Mouse (Mus musculus): ENCODE data around the gene Arpc1b. TPM values are rescaled to one million over a fixed set of nuclear protein-coding genes. Genes with fewer than 3 reads are reported as not detected.
A peak's percentile ranks its signal among the peaks of the same experiment; 100 is the strongest.
"Not testable (repeated sequence)": the region's sequence is repeated elsewhere in the genome, so short reads cannot be mapped to it uniquely, and the experiment has no call there.

Gene Arpc1b
- 10 to 100 TPM; 23.0 to 25.1 TPM for total RNA-seq (2021)

DNA sequence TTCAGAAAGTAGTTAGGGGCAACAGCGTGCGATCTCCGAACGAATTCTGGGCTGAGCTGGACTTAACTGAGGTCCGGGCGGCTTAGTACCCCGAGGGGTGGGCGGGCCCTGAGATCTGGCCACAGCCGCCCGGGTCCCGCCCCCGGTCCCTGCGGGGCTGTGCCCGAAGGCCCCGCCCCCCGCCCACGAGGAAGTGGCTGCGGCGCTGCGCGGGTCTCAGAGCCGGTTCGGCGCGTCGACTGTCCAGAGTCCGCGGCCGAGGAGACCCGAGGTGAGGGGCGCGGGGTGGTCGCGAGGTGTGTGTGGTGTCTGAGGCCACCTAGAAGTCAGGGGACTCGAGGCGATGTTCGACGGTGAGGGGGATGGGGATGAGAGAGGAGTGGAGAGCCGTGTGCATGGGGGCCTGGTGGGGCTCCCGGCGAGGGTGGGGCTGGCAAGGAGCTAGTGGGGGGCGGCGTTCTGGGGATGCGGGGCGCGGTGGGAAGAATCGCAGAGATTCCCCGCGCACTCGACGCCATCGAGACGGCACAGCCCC, at the start of gene Arpc1b:
Gene Arpc1b, plus strand, starts transcription at position 145 of the 535 bp plus-strand sequence.
- intact Hi-C loops (cut with DNase I), result no loop called here
- no peak for DNase-seq (ENCODE audit: low spot score in 2 of 2)

DNA sequence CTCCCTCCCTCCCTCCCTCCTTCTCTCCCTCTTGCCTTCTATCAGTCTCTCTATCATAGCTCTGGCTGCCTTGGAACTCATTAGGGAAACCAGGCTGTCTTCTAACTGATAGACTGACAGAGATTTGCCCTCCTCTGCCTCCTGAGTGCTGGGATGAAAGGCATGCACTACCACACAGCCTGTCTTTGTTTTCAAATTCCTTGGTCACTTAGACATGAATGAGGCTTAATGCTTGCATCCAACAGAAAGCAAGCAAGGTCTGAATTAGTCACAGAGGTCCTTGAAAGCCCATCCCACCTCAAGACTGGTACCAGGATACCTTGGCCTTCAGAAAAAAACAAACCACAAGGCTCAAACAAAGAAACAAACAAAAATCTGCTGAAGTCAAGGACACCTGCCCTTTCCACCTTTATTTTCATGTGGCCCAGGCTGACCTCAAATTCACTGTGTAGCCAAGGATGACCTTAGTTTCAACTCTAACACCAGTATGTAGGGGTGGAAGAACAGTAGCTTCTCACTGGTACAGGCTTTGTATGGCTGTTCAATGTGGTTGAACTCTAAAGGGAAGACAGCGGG, 49.2 kb upstream of the Arpc1b start:
- no peak for DNase-seq (ENCODE audit: low spot score in 2 of 2)
- intact Hi-C loops (cut with DNase I), result loop anchor here (5.0 kb wide), 1 partner anchor 53 kb away; no protein-coding TSS in a partner anchor

DNA sequence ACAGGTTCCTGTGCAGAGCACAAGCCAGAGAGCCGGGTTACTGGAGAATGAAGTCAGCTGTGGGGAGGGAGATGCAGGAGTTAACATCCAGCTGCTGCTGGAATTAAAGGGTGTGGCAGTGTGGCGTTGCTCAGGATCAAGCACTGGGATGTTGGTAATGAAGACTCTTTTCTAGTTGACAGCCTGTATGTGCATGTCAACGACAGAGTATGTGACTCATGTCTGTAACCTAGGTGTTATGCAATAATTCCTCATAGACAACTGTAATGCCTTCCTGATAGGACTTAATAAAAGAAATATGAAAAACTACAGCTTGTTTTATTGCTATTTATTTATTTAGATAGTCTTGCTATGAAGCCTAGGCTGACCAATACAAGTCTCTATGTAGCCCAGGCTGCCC, 45.2 kb upstream of the Arpc1b start:
- no peak for DNase-seq (ENCODE audit: low spot score in 2 of 2)
- intact Hi-C loops (cut with DNase I), result loop anchor here (5.0 kb wide), 1 partner anchor 57 kb away; no protein-coding TSS in a partner anchor

GRCm38 (mm10) chr5:145069707-145070106, 44.3 kb upstream of the Arpc1b start:
- peak; percentile 66 to 79 for DNase-seq (ENCODE audit: low spot score in 2 of 2)
- intact Hi-C loops (cut with DNase I), result loop anchor here (5.0 to 10.0 kb wide), 2 partner anchors 57 to 185 kb away; no protein-coding TSS in a partner anchor

GRCm38 (mm10) chr5:145071342-145071741, 42.7 kb upstream of the Arpc1b start:
- intact Hi-C loops (cut with DNase I), result loop anchor here (10.0 kb wide), 1 partner anchor 187 kb away; no protein-coding TSS in a partner anchor
- DNase-seq (ENCODE audit: low spot score in 2 of 2), result no peak

GRCm38 (mm10) chr5:145075081-145075480, 38.9 kb upstream of the Arpc1b start:
- DNase-seq (ENCODE audit: low spot score in 2 of 2), result no peak
- intact Hi-C loops (cut with DNase I), result loop anchor here (10.0 kb wide), 1 partner anchor 190 kb away; no protein-coding TSS in a partner anchor

DNA sequence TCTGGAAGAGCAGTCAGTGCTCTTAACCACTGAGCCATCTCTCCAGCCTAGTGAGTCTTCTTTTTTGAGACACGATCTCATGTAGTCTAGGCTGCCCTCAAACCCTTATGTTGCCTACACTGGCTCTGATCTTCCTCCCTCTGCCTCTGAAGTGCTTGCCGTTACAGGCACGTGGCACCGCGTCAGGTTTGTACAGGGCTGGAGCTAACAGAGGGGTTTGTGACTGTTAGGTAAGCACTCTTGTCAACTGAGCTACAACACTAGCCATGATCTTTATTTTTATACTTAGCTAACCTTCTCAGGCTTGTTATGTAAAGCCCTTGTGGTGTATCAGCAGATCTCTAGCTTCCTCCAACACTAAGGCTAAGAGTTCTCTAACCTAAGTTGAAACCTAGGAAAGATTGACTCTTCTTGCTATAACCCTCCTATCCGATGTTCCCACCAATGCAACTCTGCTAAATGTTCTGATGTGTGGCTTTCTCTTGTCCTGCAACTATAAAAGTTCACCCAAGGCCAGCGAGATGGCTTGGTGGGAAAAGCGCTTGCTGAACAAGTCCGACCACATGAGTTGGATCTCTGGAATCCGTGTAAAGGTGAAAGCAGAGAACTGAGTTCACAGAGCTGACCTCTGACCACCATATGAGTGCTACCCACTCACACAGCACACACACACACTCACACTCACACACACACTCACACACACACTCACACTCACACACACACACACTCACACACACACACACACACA, 32.0 kb upstream of the Arpc1b start:
- no peak for DNase-seq (ENCODE audit: low spot score in 2 of 2)
- intact Hi-C loops (cut with DNase I), result no loop called here

- intact Hi-C loops (cut with DNase I); DNase-seq (ENCODE audit: low spot score in 2 of 2): not testable (repeated sequence)
These were observed 30.8 kb upstream of the Arpc1b start for GRCm38 (mm10) chr5:145083201-145083600.

DNA sequence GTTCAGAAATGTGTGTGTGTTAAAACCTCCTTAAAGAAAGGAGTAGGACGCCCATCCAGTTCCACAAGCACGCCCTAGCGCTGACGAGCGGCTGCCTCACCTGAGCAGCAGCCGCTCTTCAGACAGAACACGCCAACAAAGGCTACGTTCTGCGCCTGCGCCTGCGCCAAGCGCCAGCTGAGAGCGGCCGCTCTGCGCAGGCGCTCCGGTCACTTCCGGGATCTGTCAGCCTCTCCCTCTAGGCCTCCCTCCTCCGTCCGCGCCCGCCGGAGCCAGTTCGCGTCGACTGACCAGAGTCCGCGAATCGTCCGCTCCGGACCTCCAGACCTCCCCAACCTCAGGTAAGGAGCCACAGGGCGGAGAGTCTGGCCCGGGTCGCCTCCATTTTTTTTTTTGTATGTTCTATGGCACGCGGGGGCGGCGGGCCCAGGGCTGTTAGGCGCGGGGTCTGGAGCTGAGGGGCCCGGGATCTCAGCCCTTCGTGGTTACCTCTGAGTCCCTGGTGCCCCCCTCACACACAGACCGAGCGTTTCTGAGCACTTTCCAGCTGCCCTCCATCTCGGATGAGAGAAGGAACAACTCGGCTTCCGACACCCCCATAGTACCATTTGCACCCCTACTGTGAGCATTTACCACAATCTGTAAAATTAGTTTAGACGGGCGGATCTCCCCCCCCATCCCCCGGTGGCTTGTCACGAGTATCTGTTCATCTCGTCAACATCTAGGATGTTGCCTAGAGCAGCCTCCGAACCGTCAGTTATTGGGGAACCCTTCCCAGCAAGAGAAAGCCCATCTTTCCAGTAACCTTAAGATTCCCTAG, 30.2 kb upstream of the Arpc1b start, which contains the start of the genes Arpc1a and Kpna7:
Gene Arpc1a, plus strand, starts transcription at position 199 of the 820 bp plus-strand sequence.
Gene Kpna7, minus strand, starts transcription at position 399 of the 820 bp plus-strand sequence.
- peak; percentile 89 to 92 for DNase-seq (ENCODE audit: low spot score in 2 of 2)
- intact Hi-C loops (cut with DNase I), result no loop called here

- intact Hi-C loops (cut with DNase I), result no loop called here
- no peak for DNase-seq (ENCODE audit: low spot score in 2 of 2)
These were observed 29.2 kb upstream of the Arpc1b start for GRCm38 (mm10) chr5:145084822-145085221.

GRCm38 (mm10) chr5:145088186-145088585, 25.8 kb upstream of the Arpc1b start:
- intact Hi-C loops (cut with DNase I), result no loop called here
- DNase-seq (ENCODE audit: low spot score in 2 of 2), result no peak

DNA sequence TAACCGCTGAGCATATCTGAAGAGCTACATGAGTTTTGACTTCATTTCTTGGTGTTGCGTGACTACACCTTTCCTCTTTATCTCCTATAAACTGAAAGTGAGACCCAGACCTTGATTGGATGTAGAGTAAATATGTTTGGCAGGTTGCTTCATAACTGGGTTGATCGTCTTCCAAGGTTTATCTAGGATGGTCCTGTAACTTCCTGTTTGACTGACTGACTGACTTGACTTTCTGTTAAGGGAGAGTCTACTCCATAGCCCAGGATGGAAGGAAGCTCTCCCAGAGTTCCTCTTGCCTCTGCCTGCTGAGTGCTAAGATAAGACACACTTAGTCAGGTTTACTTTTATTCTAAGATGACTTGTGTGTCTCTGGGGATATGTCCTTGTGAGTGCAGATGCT, 24.1 kb upstream of the Arpc1b start:
- DNase-seq (ENCODE audit: low spot score in 2 of 2), result no peak
- intact Hi-C loops (cut with DNase I), result no loop called here

DNA sequence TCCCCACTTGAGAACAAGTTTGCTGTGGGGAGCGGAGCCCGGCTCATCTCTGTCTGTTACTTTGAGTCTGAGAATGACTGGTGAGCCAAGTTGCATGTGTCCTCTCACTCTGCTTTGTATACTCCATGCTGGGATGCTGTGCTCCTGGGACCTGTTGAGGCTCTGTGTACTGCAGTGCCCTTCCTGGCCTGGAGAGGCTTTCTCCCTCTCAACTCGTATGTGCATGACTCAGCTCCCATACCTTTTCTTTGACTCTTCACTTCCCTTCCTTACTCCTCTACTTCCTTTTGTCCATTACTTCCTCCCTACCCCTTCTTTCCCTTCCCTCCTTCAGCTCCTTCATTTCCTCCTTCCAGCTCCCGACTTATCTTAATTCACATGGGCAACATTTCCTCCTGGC, 17.8 kb upstream of the Arpc1b start:
- DNase-seq (ENCODE audit: low spot score in 2 of 2), result no peak
- intact Hi-C loops (cut with DNase I), result no loop called here

DNA sequence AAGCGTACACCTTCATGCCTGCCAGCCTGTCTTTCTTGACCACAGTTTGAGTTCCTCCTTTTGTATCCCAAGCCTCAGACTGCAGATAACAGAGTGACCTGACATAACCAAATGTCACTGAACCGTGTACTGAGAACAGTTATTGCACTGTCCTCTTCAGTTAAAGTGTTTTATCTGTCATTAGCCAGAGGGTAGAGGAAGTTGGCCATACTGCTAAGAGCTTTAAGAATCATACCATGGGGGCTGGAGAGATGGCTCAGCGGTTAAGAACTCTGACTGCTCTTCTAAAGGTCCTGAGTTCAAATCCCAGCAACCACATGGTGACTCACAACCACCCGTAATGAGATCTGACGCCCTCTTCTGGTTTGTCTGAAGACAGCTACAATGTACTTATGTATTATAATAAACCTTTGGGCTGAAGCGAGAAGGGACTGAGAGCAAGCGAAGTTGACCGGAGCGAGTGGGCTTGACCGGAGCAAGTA, 15.6 kb upstream of the Arpc1b start:
- intact Hi-C loops (cut with DNase I), result no loop called here
- DNase-seq (ENCODE audit: low spot score in 2 of 2), result no peak

GRCm38 (mm10) chr5:145100960-145101359, 13.1 kb upstream of the Arpc1b start:
- DNase-seq (ENCODE audit: low spot score in 2 of 2), result no peak
- intact Hi-C loops (cut with DNase I), result no loop called here

DNA sequence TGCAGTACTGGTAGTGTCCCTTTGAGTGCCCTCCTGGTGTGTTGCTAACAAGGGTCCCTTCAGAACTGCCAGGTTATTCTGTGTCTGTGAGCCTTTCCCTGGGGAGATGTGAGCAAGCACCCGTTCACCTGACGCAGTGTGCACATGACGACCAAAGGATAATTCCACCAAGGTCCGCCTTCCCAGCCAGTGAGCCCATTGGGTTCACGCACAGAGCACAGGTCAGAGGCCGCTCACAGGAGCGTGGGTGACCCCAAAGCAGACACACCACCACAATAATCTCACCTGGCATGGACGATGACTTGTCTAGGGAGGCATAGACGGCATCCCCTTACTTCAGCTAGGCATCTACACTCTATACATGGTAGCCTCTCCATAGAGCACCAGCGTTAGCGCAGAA, 12.6 kb upstream of the Arpc1b start:
- intact Hi-C loops (cut with DNase I); DNase-seq (ENCODE audit: low spot score in 2 of 2): not testable (repeated sequence)

DNA sequence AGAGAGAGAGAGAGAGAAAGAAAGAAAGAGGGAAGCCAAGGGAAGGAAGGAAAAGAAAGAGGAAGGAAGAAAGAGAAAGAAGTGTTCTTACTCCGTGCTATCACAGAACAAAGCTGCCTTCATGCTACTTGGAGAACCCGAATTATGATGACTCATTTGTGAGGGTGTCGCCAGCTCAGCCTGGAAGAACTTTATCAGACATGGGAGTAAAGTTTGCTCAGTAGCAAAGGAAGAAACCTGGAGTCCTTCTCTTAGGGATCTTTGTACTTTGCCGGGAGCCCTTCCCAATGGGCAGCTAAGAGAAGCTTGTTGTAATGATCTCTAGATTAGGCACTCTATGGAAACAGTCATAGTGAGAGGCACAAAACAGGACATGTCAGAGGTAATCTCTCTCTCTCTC, 11.3 kb upstream of the Arpc1b start:
- intact Hi-C loops (cut with DNase I), result no loop called here
- DNase-seq (ENCODE audit: low spot score in 2 of 2), result peak in 1 of 2 experiments; percentile 52

GRCm38 (mm10) chr5:145104328-145104727, 9.7 kb upstream of the Arpc1b start:
- intact Hi-C loops (cut with DNase I), result no loop called here
- peak in 1 of 2 experiments; percentile 53 for DNase-seq (ENCODE audit: low spot score in 2 of 2)

GRCm38 (mm10) chr5:145105694-145106275, 8.2 kb upstream of the Arpc1b start:
- intact Hi-C loops (cut with DNase I), result no loop called here
- DNase-seq (ENCODE audit: low spot score in 2 of 2), result peak in 1 of 2 experiments; percentile 36

All from left cerebral cortex, postnatal 25 days (tissue).